Mouse (Mus musculus): Measurements from ENCODE around the gene Thy1. TPM values are rescaled to one million over a fixed set of nuclear protein-coding genes. Genes with fewer than 3 reads are reported as not detected.
A peak's percentile ranks its signal among the peaks of the same experiment; 100 is the strongest.

Gene Thy1
- total and polyA plus RNA-seq, 3 experiments: 1.5 to 24.0 TPM; not detected in 1

DNA sequence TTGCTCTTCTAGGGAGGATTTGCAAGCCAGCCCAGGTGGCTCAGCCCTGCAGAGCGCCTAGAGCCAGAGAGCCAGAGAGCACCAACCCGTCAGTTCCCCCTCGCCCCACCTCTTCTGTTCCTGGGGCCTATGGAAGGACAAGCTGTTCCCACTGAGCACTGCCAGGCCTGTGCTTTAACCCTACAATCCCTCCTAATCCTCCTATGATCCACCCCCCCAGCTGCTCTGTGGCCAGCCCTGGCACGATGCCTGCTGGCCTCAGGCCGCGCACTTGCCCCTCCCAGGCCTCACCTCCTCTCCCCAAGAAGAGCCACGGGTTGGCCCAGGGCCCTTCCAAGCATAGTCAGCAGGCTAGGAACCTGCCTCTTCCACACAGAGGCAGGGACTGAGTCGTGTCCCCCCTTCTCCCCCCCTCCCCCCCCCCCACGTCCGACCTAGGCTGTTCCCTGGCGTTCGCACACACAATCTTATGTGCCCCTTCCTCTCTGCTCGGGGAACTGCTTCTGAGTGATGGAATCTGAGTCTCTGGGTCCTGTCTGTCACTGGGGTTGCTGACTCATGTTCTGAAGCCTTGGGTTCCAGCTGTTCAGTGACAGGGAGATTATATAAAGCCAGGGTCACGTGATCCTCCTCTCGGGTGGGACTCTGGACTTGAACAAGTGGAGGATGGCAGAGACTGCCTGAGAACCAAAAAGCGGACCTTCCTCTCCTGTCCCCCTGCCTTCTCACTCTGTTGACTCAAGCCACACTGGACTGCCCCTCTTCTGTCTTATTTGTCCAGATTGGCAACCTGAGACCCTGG, 36.0 kb downstream of the Thy1 start:
- Histone ChIP-seq H3K9me3 (replicated peaks; ENCODE audit: insufficient read depth, low read length) (no peaks in the 10 kb centered on the region), H3K27me3 (ENCODE audit: control insufficient read depth in 1 of 2, insufficient read depth in 2 of 2, low read length in 2 of 2) (no peaks in the 10 kb centered on the region), H3K79me2 (ENCODE audit: control insufficient read depth, insufficient read depth, low read length, poor library complexity) (no peaks in the 10 kb centered on the region), H3K4me1 (ENCODE audit: control insufficient read depth in 1 of 2, insufficient read depth in 2 of 2, low read length in 2 of 2) (peaks cover 0 to 18% of the 10 kb centered on the region in 2 experiments; a peak in 2 of 4 replicates), H3K36me3 (ENCODE audit: control insufficient read depth in 1 of 2, insufficient read depth in 2 of 2, low read length in 2 of 2) (peaks cover 0 to 3% of the 10 kb centered on the region in 2 experiments; a peak in 1 of 4 replicates), H3K27ac (ENCODE audit: control insufficient read depth, low read depth, low read length) (no peak overlapping the region), H3K4me3 (ENCODE audit: control insufficient read depth in 1 of 2, insufficient read depth in 1 of 2, low read depth in 2 of 2, low read length in 2 of 2) (no peak overlapping the region), H3K9ac (ENCODE audit: control insufficient read depth, low read depth, low read length, poor library complexity, severe bottlenecking) (no peak overlapping the region)
- peak; percentile 63 for DNase-seq (ENCODE audit: low read depth, low spot score)
- TF ChIP-seq MEF2A (IDR thresholded peaks at IDR 0.05; ENCODE audit: extremely low read depth, insufficient replicate concordance, low read depth, low read length, poor library complexity, severe bottlenecking) (no peak), HCFC1 (IDR thresholded peaks at IDR 0.05; ENCODE audit: low read depth, low read length) (no peak), POLR2AphosphoS5 (IDR thresholded peaks at IDR 0.05; ENCODE audit: borderline replicate concordance, low read depth, low read length) (no peak), MXI1 (IDR thresholded peaks at IDR 0.05; ENCODE audit: low read depth, low read length) (peak; percentile 27; the same call in 1 of the 2 replicates), ZMIZ1 (IDR thresholded peaks at IDR 0.05; ENCODE audit: low read depth, low read length) (no peak), MYB (IDR thresholded peaks at IDR 0.05; ENCODE audit: low read depth, low read length) (no peak), JUND (IDR thresholded peaks at IDR 0.05; ENCODE audit: low read depth, low read length) (no peak), BHLHE40 (IDR thresholded peaks at IDR 0.05; ENCODE audit: borderline replicate concordance, low read depth, low read length) (peak; percentile 77; the same call in 1 of the 2 replicates), MAFK (IDR thresholded peaks at IDR 0.05; ENCODE audit: borderline replicate concordance, low read depth, low read length) (0 out of 2 replicates have a peak, but pooled peaks have one; percentile 40), ELF1 (IDR thresholded peaks at IDR 0.05; ENCODE audit: low read depth, low read length) (no peak), ZKSCAN1 (IDR thresholded peaks at IDR 0.05; ENCODE audit: low read depth, low read length) (no peak), EP300 (IDR thresholded peaks at IDR 0.05; ENCODE audit: low read depth in 1 of 2, low read length in 2 of 2) (no peak), USF2 (IDR thresholded peaks at IDR 0.05; ENCODE audit: borderline replicate concordance in 1 of 2, insufficient read depth in 1 of 2, low read depth in 1 of 2, low read length in 2 of 2) (peak; percentile 37 to 67; a peak in 1 of 4 replicates), TCF12 (IDR thresholded peaks at IDR 0.05; ENCODE audit: low read depth, low read length) (no peak), MAX (IDR thresholded peaks at IDR 0.05; ENCODE audit: low read length) (peak; percentile 67), USF1 (IDR thresholded peaks at IDR 0.05; ENCODE audit: low read depth, low read length) (peak; percentile 93), CHD2 (IDR thresholded peaks at IDR 0.05; ENCODE audit: low read length) (no peak), ZNF384 (IDR thresholded peaks at IDR 0.05; ENCODE audit: low read depth, low read length) (no peak), NRF1 (IDR thresholded peaks at IDR 0.05; ENCODE audit: insufficient read depth, low read depth, low read length, poor library complexity, severe bottlenecking) (no peak), GABPA (IDR thresholded peaks at IDR 0.05; ENCODE audit: low read depth, low read length) (no peak), MAZ (IDR thresholded peaks at IDR 0.05; ENCODE audit: low read depth, low read length) (0 out of 2 replicates have a peak, but pooled peaks have one; percentile 29), POLR2AphosphoS2 (IDR thresholded peaks at IDR 0.05; ENCODE audit: low read length) (no peak), RCOR1 (IDR thresholded peaks at IDR 0.05; ENCODE audit: low read depth, low read length) (no peak), POLR2A (IDR thresholded peaks at IDR 0.05; ENCODE audit: control insufficient read depth in 1 of 2, insufficient read depth in 1 of 2, low read depth in 1 of 2, low read length in 2 of 2, poor library complexity in 1 of 2) (no peak), SIN3A (IDR thresholded peaks at IDR 0.05; ENCODE audit: low read length) (peak; percentile 82), CHD1 (IDR thresholded peaks at IDR 0.05; ENCODE audit: low read depth, low read length) (no peak), SMC3 (IDR thresholded peaks at IDR 0.05; ENCODE audit: low read depth, low read length) (no peak), CTCF (IDR thresholded peaks at IDR 0.05 in 2 of 3, conservative IDR thresholded peaks at IDR 0.05 in 1 of 3; ENCODE audit: control insufficient read depth in 1 of 3, insufficient read depth in 1 of 3, low read depth in 2 of 3, low read length in 3 of 3, poor library complexity in 1 of 3, severe bottlenecking in 1 of 3) (no peak), UBTF (IDR thresholded peaks at IDR 0.05; ENCODE audit: borderline replicate concordance, insufficient read depth, low read depth, low read length) (no peak), E2F4 (IDR thresholded peaks at IDR 0.05; ENCODE audit: borderline replicate concordance, low read depth, low read length) (no peak), TBP (IDR thresholded peaks at IDR 0.05; ENCODE audit: low read depth, low read length) (no peak), KAT2A (conservative IDR thresholded peaks at IDR 0.05; ENCODE audit: low read depth, low read length) (no peak), ETS1 (IDR thresholded peaks at IDR 0.05; ENCODE audit: low read depth, low read length) (peak; percentile 97), ZC3H11A (IDR thresholded peaks at IDR 0.05; ENCODE audit: low read depth, low read length) (no peak), RAD21 (IDR thresholded peaks at IDR 0.05; ENCODE audit: low read depth, low read length) (no peak), NELFE (IDR thresholded peaks at IDR 0.05; ENCODE audit: low read depth, low read length) (no peak)
